Mouse (Mus musculus): ENCODE measurements around the gene Dbi. TPM values are rescaled to one million over a fixed set of nuclear protein-coding genes. Genes with fewer than 3 reads are reported as not detected.

Dbi gene
- total RNA-seq, 2 experiments from 2014 or later: 389 to 439 TPM

DNA sequence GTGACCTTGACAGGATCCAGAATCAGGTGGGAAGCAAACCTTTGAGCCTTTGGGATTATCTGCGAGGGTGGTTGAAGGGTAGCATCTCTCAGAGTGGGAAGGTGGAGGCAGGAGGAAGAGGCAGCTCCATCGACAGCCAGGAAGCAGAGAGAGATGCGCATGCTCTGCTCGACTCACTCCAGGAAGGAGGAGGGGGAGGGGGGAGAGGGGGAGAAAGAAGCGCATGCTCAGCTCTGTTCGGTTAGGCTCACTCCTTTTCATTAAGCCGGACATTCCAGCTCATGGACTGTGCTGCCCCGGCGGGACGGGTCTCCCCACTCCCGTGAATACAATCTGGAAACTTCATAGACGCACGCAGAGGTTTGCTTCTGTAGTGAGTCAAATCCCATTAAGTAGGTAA is 34.2 kb downstream of the Dbi start:
- no peak for DNase-seq (ENCODE audit: low spot score in 2 of 2)

DNA sequence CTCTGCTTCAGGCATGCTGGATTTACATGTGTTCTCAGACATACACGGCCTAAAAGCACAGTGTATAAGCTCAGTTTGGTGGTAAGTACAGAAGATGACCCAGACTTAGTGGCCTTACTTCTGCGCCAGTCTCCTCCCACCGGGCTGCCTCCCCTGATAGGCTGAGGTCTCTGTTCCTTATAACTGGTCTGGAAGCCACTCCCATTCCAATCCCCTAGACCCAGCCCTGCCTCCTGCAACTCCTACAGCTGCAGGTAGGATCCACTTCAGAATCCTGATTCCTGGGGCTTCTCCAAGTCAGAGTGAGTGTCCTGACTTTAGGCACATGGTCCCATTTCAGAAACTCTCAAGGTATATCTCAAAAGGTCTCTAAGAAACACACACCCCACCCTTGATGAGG is 35.2 kb downstream of the Dbi start:
- DNase-seq (ENCODE audit: low spot score in 2 of 2): no peak

DNA sequence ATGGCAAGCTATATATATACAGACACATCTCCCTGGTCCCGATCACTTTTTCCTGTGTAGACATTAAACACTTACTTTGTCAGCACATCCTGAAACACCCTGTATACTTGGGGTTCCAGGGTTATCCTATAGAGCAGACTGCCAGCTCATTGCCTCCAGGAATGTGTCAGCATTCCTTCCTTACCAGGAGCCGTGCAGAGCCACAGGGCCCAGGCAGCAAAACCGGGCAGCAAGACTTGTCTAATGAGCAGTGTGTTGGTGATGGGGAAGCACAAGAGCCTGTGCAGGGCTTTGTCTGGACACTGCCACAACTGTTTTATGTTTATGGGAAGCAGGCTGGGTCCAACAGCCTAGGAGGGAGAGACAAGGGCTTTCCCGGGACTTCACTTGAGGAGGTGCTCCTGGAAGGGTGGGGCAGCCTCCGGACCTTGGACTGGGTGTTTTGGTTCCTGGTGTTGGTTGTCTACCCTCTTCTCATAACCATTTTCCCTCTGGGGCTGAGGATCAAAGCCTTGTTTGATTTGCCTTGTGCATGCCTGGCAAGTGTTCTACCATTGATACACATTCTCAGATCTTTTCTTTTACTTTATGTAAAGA is 36.9 kb downstream of the Dbi start:
- no peak for DNase-seq (ENCODE audit: low spot score in 2 of 2)

DNA sequence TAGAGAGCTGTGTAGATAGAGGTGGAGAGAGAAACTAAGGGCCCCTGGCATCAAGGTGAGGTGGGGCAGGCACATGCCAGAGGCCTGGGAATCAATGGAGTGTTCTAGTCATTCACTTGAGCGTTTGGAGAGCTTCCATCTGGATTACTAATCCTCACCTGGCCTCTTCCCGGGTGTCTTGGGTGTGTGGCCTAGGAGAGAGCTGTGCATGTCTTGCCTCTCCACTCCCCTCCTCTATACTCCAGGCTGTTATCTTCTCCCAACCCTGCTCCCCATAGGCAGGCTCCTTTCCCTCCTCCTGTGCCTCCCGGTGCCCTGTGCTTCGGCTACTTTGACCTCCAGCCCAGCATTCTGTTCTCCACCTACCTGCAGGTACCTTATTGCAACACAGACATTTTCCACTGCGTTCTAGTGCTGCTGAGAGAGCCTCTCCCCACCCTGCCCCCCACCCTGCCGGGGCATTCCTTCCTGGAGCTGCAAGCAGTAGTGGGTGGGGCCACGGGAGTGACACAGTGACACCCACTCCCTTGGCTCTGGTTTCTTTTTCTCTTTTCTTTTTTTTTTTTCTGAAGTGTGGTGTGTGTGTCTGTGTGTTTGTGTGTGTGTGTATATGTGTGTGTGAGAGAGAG is 37.8 kb downstream of the Dbi start:
- DNase-seq (ENCODE audit: low spot score in 2 of 2): no peak

DNA sequence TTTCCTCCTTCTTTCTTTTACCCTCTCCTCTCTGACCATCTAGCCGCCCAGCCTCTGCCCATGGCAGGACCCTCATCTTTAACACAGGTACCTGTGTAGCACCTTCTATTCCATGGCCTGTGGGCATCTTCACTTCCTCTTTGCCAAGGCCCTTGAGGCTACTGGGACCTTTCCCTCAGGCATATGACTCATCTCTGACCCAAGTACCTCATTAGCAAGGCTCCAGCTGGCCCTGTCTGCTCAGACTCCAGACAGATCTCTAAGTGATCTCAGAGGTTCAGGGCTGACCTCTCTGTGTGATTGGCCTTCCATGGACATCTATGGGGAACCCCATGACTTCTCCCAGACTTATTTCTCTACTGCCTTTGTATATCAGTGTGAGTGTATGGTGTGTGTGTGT is 40.2 kb downstream of the Dbi start:
- no peak for DNase-seq (ENCODE audit: low spot score in 2 of 2)

DNA sequence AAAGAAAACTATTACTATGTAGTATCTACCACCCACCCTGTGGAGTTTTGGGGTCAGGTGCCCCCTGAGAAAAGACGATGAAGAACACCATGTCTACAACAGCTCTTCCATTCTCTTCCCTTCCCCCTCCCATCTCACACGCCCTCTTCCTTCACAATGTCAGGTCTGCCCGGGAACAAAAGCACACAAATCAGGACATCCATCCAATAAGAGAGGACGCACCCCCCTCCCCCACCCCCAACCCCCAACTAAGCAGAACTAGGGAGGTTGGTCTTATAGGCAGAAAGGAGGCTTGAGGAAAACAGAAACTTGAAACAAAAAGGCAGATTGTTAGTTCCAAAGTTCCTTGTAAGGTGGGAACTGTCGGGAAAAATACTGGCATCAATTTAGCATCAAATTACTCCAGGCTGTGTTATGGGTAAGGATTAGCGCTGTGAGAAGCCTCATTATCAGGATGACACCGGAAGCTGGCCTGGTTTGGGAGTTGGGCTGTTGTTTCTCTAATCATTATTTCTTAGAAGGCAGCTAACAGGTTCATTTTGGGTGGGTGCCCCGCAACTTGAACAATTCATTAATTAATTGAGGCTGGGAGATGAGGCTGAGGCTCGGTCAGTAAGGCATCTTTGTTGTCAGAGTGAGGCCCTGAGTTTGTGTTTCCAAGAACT is 43.0 kb downstream of the Dbi start:
- DNase-seq (ENCODE audit: low spot score in 2 of 2): no peak

DNA sequence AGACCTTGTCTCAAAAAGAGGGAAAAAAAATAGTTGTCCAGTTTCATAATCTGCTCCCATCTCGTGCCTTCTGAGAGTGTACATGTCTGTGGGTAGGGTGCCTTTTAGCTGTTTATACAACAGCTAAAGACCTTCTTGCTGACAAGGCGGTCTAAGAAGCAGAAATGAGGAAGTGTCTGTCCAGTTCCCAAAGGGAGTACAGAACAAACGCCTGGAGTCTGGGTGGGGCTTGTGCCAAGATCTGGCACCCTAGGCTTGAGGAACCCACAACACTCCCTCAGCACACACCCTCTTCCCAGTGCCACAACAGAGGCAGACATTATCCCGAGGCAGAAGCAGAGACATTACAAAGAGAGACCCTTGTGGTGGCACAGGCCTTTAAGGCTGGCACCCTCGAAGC is 45.4 kb downstream of the Dbi start:
- DNase-seq (ENCODE audit: low spot score in 2 of 2): no peak

DNA sequence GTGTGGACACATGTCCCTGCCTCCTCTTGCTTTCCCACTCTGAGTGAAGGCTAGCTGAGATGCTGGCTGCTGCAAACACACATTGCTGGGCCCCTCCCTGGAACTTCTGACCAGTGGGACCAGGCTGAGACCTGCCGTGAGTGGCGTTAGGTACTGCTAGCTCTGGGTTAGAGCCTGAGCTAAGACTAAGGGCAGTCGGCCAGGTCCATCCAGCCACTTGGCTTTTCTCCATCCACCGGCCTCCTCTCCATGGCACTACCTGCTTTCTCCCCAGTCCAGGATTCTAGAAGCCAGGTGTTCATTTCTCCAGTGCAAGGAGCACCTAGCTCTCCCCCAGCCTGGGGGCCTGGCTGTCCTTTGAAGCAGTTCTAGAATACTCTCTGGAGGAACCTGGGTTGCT is 45.9 kb downstream of the Dbi start:
- DNase-seq (ENCODE audit: low spot score in 2 of 2): no peak

DNA sequence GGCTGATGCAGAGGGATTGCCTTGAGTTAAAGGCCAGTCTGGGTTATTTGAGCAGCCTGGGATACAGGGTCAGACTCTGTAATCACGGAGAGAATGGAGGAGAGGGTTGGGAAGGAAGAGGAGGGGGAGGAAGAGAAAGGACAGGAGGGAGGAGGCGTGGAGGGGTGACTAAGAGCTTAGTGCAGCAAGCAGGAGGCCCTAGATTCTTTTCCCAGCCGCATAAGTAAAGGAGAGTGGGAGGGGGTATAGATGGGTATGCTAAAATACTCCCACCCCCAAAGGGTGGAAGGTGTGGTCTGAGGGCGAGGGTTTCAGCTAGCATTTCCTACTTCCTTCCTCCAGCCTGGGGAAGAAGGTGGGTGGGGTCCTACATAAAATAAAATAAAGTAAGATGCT is 46.6 kb downstream of the Dbi start:
- no peak for DNase-seq (ENCODE audit: low spot score in 2 of 2)

DNA sequence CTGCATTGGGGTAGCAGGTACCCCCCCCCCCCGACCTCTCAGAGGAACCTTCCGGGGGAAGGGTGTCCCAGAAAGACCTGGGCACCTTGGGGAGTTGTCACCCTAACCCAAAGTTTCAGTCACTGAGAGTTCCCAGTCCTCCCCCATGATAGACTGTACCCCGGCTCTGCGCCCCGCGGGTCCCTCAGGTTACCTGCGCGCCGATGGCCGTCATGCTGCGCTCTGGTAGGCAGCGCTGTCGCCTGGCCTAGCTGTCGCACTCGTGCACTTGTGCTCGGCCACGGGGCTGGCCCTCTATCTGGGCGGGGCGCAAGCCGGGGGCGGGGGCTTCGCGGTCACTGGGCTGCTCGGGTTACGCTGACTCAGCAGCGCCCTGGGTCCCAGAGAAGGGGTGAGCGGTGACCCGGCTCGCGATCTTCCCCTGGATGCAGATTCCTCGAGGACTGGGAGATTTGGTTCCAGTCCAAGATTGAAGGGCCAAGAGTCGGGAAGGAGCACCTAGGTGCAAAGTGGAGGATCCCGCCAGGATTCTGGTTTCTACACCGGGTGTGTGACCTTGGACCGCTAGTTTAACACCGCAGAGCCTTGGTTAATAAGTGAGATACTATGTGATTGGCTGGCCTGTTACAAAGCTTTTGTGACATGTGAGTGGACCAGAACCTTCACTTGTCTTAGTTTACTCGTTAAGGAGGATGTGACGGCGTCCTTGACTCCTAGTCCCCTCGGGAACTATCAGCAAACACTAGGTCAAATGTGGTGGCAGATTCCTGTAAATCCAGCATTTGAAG is 47.2 kb downstream of the Dbi start, which contains the start of gene Tmem37:
Gene Tmem37, minus strand, starts transcription at position 556 of the 788 bp plus-strand sequence.
- peak; percentile 58 to 72 for DNase-seq (ENCODE audit: low spot score in 2 of 2)

DNA sequence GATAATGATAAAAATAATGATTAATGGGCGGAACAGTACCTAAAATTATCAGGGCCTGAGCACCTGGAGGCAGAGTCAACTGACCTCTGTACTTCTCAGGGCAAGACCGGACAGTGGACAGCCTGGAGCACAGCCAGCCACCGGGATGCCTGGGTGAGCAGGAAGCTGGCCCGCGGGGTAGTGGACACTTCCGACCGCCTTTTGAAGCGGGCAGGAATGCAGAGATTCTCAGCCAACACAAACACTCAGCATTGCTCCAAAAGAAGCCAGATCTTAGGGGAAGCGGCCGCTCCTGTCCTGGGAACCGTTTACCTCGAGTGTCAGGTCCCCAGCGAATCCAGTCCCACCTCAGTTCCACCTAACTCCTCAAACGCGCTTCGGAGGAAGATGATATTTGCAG is 48.0 kb downstream of the Dbi start:
- DNase-seq (ENCODE audit: low spot score in 2 of 2): peak in 1 of 2 experiments; percentile 42

DNA sequence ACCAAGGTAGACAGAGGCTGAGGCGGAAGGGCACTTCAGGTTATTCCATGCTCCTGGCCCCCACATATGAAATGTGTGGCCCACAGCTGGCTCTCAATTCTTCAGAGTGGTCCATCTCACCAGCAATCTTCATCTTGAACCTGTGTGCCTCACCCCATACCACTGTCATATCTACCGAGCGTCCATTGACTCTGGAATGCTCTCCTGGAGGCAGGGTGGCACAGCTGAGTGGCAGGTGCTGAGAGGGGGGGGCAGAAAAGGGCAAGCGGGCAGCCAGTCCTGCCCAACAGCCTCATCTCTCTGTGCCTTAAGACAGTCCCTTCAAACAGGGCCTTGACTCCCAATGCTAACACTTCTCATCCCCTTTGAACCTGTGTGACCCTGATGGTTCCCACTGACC is 49.7 kb downstream of the Dbi start:
- no peak for DNase-seq (ENCODE audit: low spot score in 2 of 2)

DNA sequence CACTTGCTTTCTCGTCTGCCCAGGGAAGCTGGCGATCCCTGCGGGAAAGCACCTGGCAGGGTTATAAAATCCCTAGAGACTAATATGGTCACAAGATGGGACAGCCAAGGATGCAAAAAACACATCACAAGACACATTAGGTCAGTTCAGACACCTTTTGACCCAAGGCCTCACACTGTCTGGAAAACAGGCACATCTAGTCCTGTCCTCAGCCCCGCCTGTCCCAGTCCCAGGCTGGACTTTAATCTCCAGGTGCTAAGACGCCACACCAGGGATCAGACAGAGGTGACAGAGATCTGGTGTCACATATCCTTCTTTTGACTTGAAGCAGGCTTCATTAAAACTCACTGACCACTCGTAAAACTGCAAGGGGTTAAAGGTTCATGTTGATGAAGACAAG is 50.7 kb downstream of the Dbi start:
- DNase-seq (ENCODE audit: low spot score in 2 of 2): no peak

DNA sequence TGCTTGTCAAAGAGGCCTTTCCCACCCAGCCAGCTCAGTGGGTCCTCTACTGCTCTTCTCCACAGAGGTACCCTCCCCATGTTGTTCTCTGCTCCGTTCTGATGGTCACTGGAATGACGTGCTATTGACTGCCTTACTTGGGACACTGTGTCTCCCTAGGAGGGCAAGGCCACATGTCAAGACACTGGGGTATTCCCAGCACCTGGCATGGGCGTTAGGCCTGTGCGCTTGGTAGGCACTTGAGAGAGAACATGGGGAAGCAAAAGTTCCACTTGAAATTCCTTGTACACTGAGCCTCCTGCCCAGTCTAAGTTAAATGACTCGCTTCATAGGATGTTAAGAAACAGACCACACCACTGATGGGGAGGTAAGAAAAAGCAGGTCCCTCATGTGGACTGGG is 51.8 kb downstream of the Dbi start:
- DNase-seq (ENCODE audit: low spot score in 2 of 2): no peak

DNA sequence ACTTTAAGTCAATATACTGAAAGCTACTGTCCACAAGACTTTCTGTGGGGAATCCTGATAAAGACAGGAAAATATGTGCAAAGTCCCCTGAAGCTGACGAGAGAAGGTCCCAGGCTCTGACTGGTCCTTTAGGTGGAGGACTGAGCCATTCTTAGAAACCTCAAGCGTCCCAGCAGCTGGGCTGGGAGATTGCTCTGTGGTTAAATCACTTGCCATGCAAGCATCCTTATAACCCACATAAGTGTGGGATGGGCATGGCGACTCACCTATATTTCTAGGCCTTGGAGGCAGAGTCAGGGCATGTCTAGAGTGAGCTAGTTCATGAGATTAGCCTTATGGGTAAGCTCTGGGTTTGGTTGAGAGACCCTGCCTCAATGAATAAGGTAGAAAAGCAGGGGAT is 54.3 kb downstream of the Dbi start:
- DNase-seq (ENCODE audit: low spot score in 2 of 2): no peak

DNA sequence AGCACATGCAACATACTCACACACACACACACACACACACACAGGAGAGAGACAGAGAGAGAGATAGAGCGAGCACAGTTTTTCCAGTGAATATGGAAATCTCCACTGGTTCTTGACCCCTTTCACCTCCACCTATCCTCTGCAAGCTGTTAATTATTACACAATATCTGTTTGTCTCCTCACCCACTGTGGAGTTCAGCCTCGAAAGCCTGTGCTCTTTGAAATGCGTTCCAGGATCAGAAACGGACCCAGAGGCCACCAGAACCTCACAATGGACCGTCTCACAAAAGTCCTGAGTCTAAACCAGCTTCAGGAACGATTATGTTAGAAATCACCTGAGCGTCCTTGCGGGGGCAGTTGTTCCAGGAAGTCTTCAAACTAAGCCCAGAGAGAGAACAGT is 54.7 kb downstream of the Dbi start:
- DNase-seq (ENCODE audit: low spot score in 2 of 2): no peak

DNA sequence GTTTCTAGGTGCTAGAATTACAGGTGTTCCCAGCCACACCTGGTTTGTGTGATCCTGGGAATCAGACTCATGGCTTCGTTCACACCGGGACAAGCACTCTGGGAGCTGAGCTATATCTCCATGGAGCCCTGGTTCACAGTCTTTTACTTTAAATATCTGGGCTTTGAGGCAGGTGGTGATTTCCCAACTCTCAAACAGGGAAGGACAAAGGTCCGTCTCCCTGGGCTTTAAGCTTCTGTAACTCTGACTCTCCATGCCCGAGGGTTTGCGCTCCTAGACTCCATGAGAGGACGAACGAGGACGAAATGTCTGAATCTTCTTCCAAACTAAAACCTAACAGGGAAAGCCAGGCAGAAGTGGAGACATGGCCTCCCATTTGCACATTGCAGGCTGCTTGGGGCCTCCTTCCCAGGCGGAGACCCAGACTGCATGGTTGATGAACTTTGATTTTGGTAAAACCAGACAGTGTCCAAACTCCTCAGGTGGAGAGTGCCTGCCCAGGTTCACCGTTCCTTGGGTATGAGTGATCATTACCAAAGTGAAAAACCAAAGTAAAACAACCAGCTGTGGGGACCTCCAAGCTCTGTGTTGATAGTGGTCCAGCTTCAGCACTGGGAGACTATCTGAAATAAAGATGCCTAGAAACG is 56.7 kb downstream of the Dbi start:
- no peak for DNase-seq (ENCODE audit: low spot score in 2 of 2)
